In genomic region chrX:139480022-139480894, GRCm38 (mm10) we compare ENCODE assay signal across 8 mouse cellular contexts. TPM values are rescaled to one million over a fixed set of nuclear protein-coding genes. Genes with fewer than 3 reads are reported as not detected.
DNase-seq lines count a peak whose midpoint lies in the region; ATAC-seq and TF ChIP-seq lines count a peak whose summit lies in the region.

Gene D330045A20Rik, plus strand, starts transcription at chrX:139480367.

- H3K27ac ChIP-seq in lung, embryonic 14.5 days (ENCODE audit: low read depth) = no peak within 1 kb of the TSS
- H3K27ac ChIP-seq in heart, postnatal 0 days (ENCODE audit: low read depth) = no peak within 1 kb of the TSS
- H3K27ac ChIP-seq in midbrain, embryonic 10.5 days (replicated peaks) = no peak within 1 kb of the TSS; the same call in 1 of the 2 replicates
- H3K27ac ChIP-seq in stomach, postnatal 0 days (replicated peaks) = no peak within 1 kb of the TSS

- TF ChIP-seq CTCF in lung, embryonic 14.5 days (IDR thresholded peaks at IDR 0.05; ENCODE audit: low read depth) = no peak
- no peak for TF ChIP-seq CTCF in lung, adult 2 months (IDR thresholded peaks at IDR 0.05; ENCODE audit: insufficient read depth, low read length)
- no peak for TF ChIP-seq CTCF in heart, postnatal 0 days (IDR thresholded peaks at IDR 0.05; ENCODE audit: low read depth)
- no peak for TF ChIP-seq CTCF in stomach, postnatal 0 days (IDR thresholded peaks at IDR 0.05; ENCODE audit: low read depth)

- H3K4me2 ChIP-seq in lung, embryonic 14.5 days = peak within 1 kb of the TSS; percentile 62
- H3K4me2 ChIP-seq in heart, postnatal 0 days (ENCODE audit: low read depth, low read length) = peak within 1 kb of the TSS; percentile 65
- H3K4me2 ChIP-seq in stomach, postnatal 0 days (replicated peaks; ENCODE audit: low read depth) = peak within 1 kb of the TSS; percentile 53

- no peaks in the 10 kb centered on the region for H3K27me3 ChIP-seq in lung, embryonic 14.5 days (ENCODE audit: insufficient read depth, low read length)
- H3K27me3 ChIP-seq in heart, postnatal 0 days (ENCODE audit: control insufficient read depth, insufficient read depth, low read length) = no peaks in the 10 kb centered on the region
- H3K27me3 ChIP-seq in midbrain, embryonic 10.5 days (ENCODE audit: low read depth, poor library complexity, severe bottlenecking) = peaks cover 69% of the 10 kb centered on the region
- H3K27me3 ChIP-seq in stomach, postnatal 0 days (ENCODE audit: control insufficient read depth, insufficient read depth, low read length) = no peaks in the 10 kb centered on the region

- no peaks in the 10 kb centered on the region for H3K4me1 ChIP-seq in lung, embryonic 14.5 days (ENCODE audit: insufficient read depth)
- H3K4me1 ChIP-seq in lung, adult 2 months (ENCODE audit: control insufficient read depth, insufficient read depth, low read length) = no peaks in the 10 kb centered on the region
- no peaks in the 10 kb centered on the region for H3K4me1 ChIP-seq in heart, postnatal 0 days (ENCODE audit: control insufficient read depth, insufficient read depth)
- no peaks in the 10 kb centered on the region for H3K4me1 ChIP-seq in midbrain, embryonic 10.5 days
- H3K4me1 ChIP-seq in stomach, postnatal 0 days (replicated peaks; ENCODE audit: control insufficient read depth, insufficient read depth) = no peaks in the 10 kb centered on the region

- DNase-seq in lung, embryonic 14.5 days = peak; percentile 75
- DNase-seq in lung, adult 2 months = no peak
- peak; percentile 69 for DNase-seq in embryo, embryonic 10.5 days (ENCODE audit: low spot score)
- DNase-seq in heart, postnatal 0 days (ENCODE audit: low spot score) = no peak
- peak; percentile 7 to 12 for DNase-seq in left cerebral cortex, postnatal 36 days (ENCODE audit: low spot score in 2 of 2)
- DNase-seq in midbrain, embryonic 10.5 days (ENCODE audit: low spot score) = peak; percentile 52
- peak; percentile 30 for DNase-seq in stomach, postnatal 0 days (ENCODE audit: low spot score)
- DNase-seq in B cell, adult 2 months = no peak

- intact Hi-C loops in left cerebral cortex, postnatal 36 days (cut with DNase I) = no loop called here

- H3K9ac ChIP-seq in lung, embryonic 14.5 days = peak within 1 kb of the TSS; percentile 34; the same call in 1 of the 2 replicates
- 0 out of 2 replicates have a peak within 1 kb of the TSS, but pooled peaks have one; percentile 20 for H3K9ac ChIP-seq in heart, postnatal 0 days (replicated peaks; ENCODE audit: low read depth, low read length)
- H3K9ac ChIP-seq in stomach, postnatal 0 days (ENCODE audit: low read length) = no peak within 1 kb of the TSS

- 25% methylated on average over 28 of the region's 28 CpGs for WGBS in lung, embryonic 14.5 days
- WGBS in lung, adult 2 months = 35% methylated on average over 28 of the region's 28 CpGs
- WGBS in heart, postnatal 0 days = 12% methylated on average over 28 of the region's 28 CpGs
- 25% methylated on average over 28 of the region's 28 CpGs for WGBS in midbrain, embryonic 10.5 days
- 21% methylated on average over 28 of the region's 28 CpGs for WGBS in stomach, postnatal 0 days

- peak; percentile 92 for ATAC-seq in lung, embryonic 14.5 days (ENCODE audit: insufficient read depth)
- peak; percentile 51; the same call in 1 of the 2 replicates for ATAC-seq in heart, postnatal 0 days (ENCODE audit: insufficient read depth, low read depth)
- ATAC-seq in stomach, postnatal 0 days (ENCODE audit: low FRiP score, low TSS enrichment) = 0 out of 2 replicates have a peak, but pooled peaks have one; percentile 51

- peak within 1 kb of the TSS; percentile 32 for H3K4me3 ChIP-seq in lung, embryonic 14.5 days (ENCODE audit: low read depth, low read length)
- no peak within 1 kb of the TSS for H3K4me3 ChIP-seq in lung, adult 2 months (replicated peaks; ENCODE audit: extremely low read depth, low read depth, low read length)
- peak within 1 kb of the TSS; percentile 35 for H3K4me3 ChIP-seq in heart, postnatal 0 days (ENCODE audit: low read depth, low read length)
- H3K4me3 ChIP-seq in midbrain, embryonic 10.5 days = peak within 1 kb of the TSS; percentile 48
- peak within 1 kb of the TSS; percentile 31 for H3K4me3 ChIP-seq in stomach, postnatal 0 days (ENCODE audit: low read depth, low read length)

- TF ChIP-seq EP300 in heart, postnatal 0 days (IDR thresholded peaks at IDR 0.05; ENCODE audit: low read depth) = no peak
- no peak for TF ChIP-seq EP300 in stomach, postnatal 0 days (optimal IDR thresholded peaks at IDR 0.05)

- no peaks in the 10 kb centered on the region for H3K36me3 ChIP-seq in lung, embryonic 14.5 days (ENCODE audit: insufficient read depth)
- no peaks in the 10 kb centered on the region for H3K36me3 ChIP-seq in heart, postnatal 0 days (replicated peaks; ENCODE audit: control insufficient read depth, insufficient read depth, low read length)
- H3K36me3 ChIP-seq in midbrain, embryonic 10.5 days = no peaks in the 10 kb centered on the region
- no peaks in the 10 kb centered on the region for H3K36me3 ChIP-seq in stomach, postnatal 0 days (ENCODE audit: control insufficient read depth, insufficient read depth, low read length)

- no peak for TF ChIP-seq POLR2A in lung, adult 2 months (IDR thresholded peaks at IDR 0.05; ENCODE audit: borderline replicate concordance, extremely low read depth, low read depth, low read length)

- no peaks in the 10 kb centered on the region for H3K9me3 ChIP-seq in lung, embryonic 14.5 days (ENCODE audit: low read depth, low read length)
- no peaks in the 10 kb centered on the region for H3K9me3 ChIP-seq in heart, postnatal 0 days (replicated peaks; ENCODE audit: control insufficient read depth, low read length)
- no peaks in the 10 kb centered on the region for H3K9me3 ChIP-seq in midbrain, embryonic 10.5 days (replicated peaks)
- H3K9me3 ChIP-seq in stomach, postnatal 0 days (ENCODE audit: control insufficient read depth, low read length) = no peaks in the 10 kb centered on the region

RNA-seq across cellular contexts. Expression of gene D330045A20Rik, which starts in this region (rescaled TPM):
- polyA plus RNA-seq in lung, embryonic 14.5 days (2014; fragmentation: Nextera tagmentation; extraction: Ambion mirVana) = 1.6 and 1.7 TPM in 2 replicates
- polyA plus RNA-seq in lung, adult 2 months (2012; rRNA removed) = 0.05 and 0.11 TPM in 2 replicates
- 0.12 TPM in 1 of 2 replicates, not detected in the other for total RNA-seq in heart, postnatal 0 days (2014; rRNA removed; ENCODE audit: low replicate concordance)
- 0.36 TPM in 2 replicates for polyA plus RNA-seq in heart, postnatal 0 days (2015; fragmentation: Nextera tagmentation; extraction: Ambion mirVana)
- under 1 TPM; 0.57 to 0.64 TPM for total RNA-seq in left cerebral cortex, postnatal 36 days (2021)
- polyA plus RNA-seq in midbrain, embryonic 10.5 days (2016; fragmentation: Nextera tagmentation; extraction: Ambion mirVana) = 3.0 and 3.1 TPM in 2 replicates
- 0.99 and 1.0 TPM in 2 replicates for polyA plus RNA-seq in stomach, postnatal 0 days (2015; fragmentation: Nextera tagmentation; extraction: Ambion mirVana)

Comparison
In these comparisons a context has a peak if more than half of its experiments do, and no peak if none do; other contexts are left out.
1. DNase-seq: peak in lung, embryonic 14.5 days (single experiment), embryo, embryonic 10.5 days (single experiment), midbrain, embryonic 10.5 days (single experiment) and stomach, postnatal 0 days (single experiment); none in lung, adult 2 months (single experiment), heart, postnatal 0 days (single experiment) and B cell, adult 2 months (0 of 2).
2. Peak in ATAC-seq, H3K4me3 ChIP-seq, H3K9ac ChIP-seq and H3K4me2 ChIP-seq in heart, postnatal 0 days; RNA of the gene not detected or under 1 TPM.
3. Peak in DNase-seq in left cerebral cortex, postnatal 36 days; RNA of the gene not detected or under 1 TPM.
4. Peak in every context shown above with its lines, with median percentiles within 50 percentile points of each other: ATAC-seq and H3K4me2 ChIP-seq.